Mouse (Mus musculus): ENCODE data around the gene Sf3b3. TPM values are rescaled to one million over a fixed set of nuclear protein-coding genes. Genes with fewer than 3 reads are reported as not detected.

Sf3b3 gene
- polyA plus RNA-seq, 1 experiment from 2014 or later = 187 TPM

DNA sequence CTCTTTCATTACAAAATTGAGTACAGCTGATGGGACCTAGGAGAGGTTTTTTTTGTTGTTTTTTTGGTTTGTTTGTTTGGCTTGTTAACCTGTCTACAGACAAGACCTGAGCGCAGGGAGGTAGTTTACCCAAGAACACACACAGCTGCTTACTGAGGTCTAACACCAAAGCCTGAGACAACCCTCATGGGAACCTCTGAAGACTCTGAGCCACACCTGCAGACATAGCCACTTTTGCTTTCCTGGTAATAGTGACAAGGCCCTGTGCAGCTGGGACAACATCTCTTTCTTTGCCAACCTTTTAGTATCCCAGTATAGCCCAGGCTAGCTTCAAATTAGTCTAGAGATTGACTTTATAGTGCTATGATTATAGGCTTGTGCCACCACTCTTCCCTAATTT is 40.4 kb downstream of the Sf3b3 start:
- Histone ChIP-seq H3K9me3 (ENCODE audit: control insufficient read depth, low read length) (no peaks in the 10 kb centered on the region), H3K27me3 (replicated peaks; ENCODE audit: control insufficient read depth, insufficient read depth, low read length) (no peaks in the 10 kb centered on the region), H3K4me1 (replicated peaks; ENCODE audit: control insufficient read depth, insufficient read depth, low read length) (no peaks in the 10 kb centered on the region), H3K9ac (ENCODE audit: low read depth, low read length) (no peak overlapping the region), H3K4me2 (no peak overlapping the region), H3K36me3 (ENCODE audit: control insufficient read depth, insufficient read depth, low read length) (peaks cover 17% of the 10 kb centered on the region), H3K27ac (ENCODE audit: low read depth, low read length) (no peak overlapping the region), H3K4me3 (ENCODE audit: low read depth, low read length) (no peak overlapping the region)
- ATAC-seq (replicated peaks; ENCODE audit: low FRiP score) = no peak
- 90% methylated on average over 1 of the region's 1 CpGs for WGBS
- DNase-seq (ENCODE audit: low spot score) = no peak

GRCm38 (mm10) chr8:110805669-110806068 is 40.9 kb downstream of the Sf3b3 start, which contains the start of gene Il34:
TSS of gene Il34 (minus strand) at chr8:110805924.
- H3K36me3 ChIP-seq (ENCODE audit: control insufficient read depth, insufficient read depth, low read length) = peaks cover 13% of the 10 kb centered on the region
- H3K27me3 ChIP-seq (replicated peaks; ENCODE audit: control insufficient read depth, insufficient read depth, low read length) = no peaks in the 10 kb centered on the region
- H3K27ac ChIP-seq (ENCODE audit: low read depth, low read length) = no peak within 1 kb of the TSS
- ATAC-seq (replicated peaks; ENCODE audit: low FRiP score) = no peak
- H3K4me3 ChIP-seq (ENCODE audit: low read depth, low read length) = no peak within 1 kb of the TSS
- H3K9me3 ChIP-seq (ENCODE audit: control insufficient read depth, low read length) = no peaks in the 10 kb centered on the region
- H3K4me2 ChIP-seq = no peak within 1 kb of the TSS
- no peaks in the 10 kb centered on the region for H3K4me1 ChIP-seq (replicated peaks; ENCODE audit: control insufficient read depth, insufficient read depth, low read length)
- H3K9ac ChIP-seq (ENCODE audit: low read depth, low read length) = no peak within 1 kb of the TSS
- no peak for DNase-seq (ENCODE audit: low spot score)
- 34% methylated on average over 12 of the region's 12 CpGs for WGBS

- ATAC-seq (replicated peaks; ENCODE audit: low FRiP score) (no peak), DNase-seq (ENCODE audit: low spot score) (no peak)
- Histone ChIP-seq H3K27me3 (replicated peaks; ENCODE audit: control insufficient read depth, insufficient read depth, low read length) (no peaks in the 10 kb centered on the region), H3K9me3 (ENCODE audit: control insufficient read depth, low read length) (no peaks in the 10 kb centered on the region), H3K27ac (ENCODE audit: low read depth, low read length) (no peak overlapping the region), H3K36me3 (ENCODE audit: control insufficient read depth, insufficient read depth, low read length) (peaks cover 7% of the 10 kb centered on the region; the same call in 1 of the 2 replicates), H3K4me1 (replicated peaks; ENCODE audit: control insufficient read depth, insufficient read depth, low read length) (no peaks in the 10 kb centered on the region), H3K4me3 (ENCODE audit: low read depth, low read length) (no peak overlapping the region), H3K4me2 (no peak overlapping the region), H3K9ac (ENCODE audit: low read depth, low read length) (no peak overlapping the region)
- WGBS = 58% methylated on average over 3 of the region's 3 CpGs
These were observed 41.6 kb downstream of the Sf3b3 start for GRCm38 (mm10) chr8:110804825-110805514.

GRCm38 (mm10) chr8:110803856-110804255 is 42.7 kb downstream of the Sf3b3 start:
- no peak overlapping the region for H3K4me2 ChIP-seq
- no peak overlapping the region for H3K9ac ChIP-seq (ENCODE audit: low read depth, low read length)
- H3K4me1 ChIP-seq (replicated peaks; ENCODE audit: control insufficient read depth, insufficient read depth, low read length) = no peaks in the 10 kb centered on the region
- no peak for ATAC-seq (replicated peaks; ENCODE audit: low FRiP score)
- no peaks in the 10 kb centered on the region for H3K36me3 ChIP-seq (ENCODE audit: control insufficient read depth, insufficient read depth, low read length)
- no peak for DNase-seq (ENCODE audit: low spot score)
- H3K27ac ChIP-seq (ENCODE audit: low read depth, low read length) = no peak overlapping the region
- H3K9me3 ChIP-seq (ENCODE audit: control insufficient read depth, low read length) = no peaks in the 10 kb centered on the region
- no peak overlapping the region for H3K4me3 ChIP-seq (ENCODE audit: low read depth, low read length)
- 85% methylated on average over 9 of the region's 9 CpGs for whole genome bisulfite sequencing
- no peaks in the 10 kb centered on the region for H3K27me3 ChIP-seq (replicated peaks; ENCODE audit: control insufficient read depth, insufficient read depth, low read length)

DNA sequence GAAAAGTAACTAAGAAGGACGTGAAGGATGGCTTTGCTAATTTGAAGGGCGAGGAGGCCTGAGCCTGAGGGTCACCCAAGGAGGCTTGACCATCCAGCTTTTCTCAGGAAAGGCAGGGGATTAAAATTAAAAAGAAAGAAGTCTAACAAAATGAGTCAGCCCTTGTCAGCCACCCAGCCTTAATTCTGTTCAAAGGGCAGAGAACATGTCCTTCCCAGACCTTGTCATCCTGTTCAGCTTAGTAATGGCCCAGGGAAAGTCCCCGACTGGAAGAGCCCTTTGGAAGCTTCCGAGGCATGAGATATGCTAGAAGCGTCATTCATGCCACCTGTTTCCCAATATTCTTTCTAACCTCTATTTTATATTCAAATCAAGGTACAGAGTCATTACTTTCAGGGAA is 43.6 kb downstream of the Sf3b3 start:
- H3K27me3 ChIP-seq (replicated peaks; ENCODE audit: control insufficient read depth, insufficient read depth, low read length) = no peaks in the 10 kb centered on the region
- no peak overlapping the region for H3K4me3 ChIP-seq (ENCODE audit: low read depth, low read length)
- 76% methylated on average over 5 of the region's 5 CpGs for WGBS
- no peak overlapping the region for H3K27ac ChIP-seq (ENCODE audit: low read depth, low read length)
- no peak overlapping the region for H3K4me2 ChIP-seq
- ATAC-seq (replicated peaks; ENCODE audit: low FRiP score) = no peak
- DNase-seq (ENCODE audit: low spot score) = no peak
- H3K9me3 ChIP-seq (ENCODE audit: control insufficient read depth, low read length) = no peaks in the 10 kb centered on the region
- H3K9ac ChIP-seq (ENCODE audit: low read depth, low read length) = no peak overlapping the region
- H3K4me1 ChIP-seq (replicated peaks; ENCODE audit: control insufficient read depth, insufficient read depth, low read length) = no peaks in the 10 kb centered on the region
- no peaks in the 10 kb centered on the region for H3K36me3 ChIP-seq (ENCODE audit: control insufficient read depth, insufficient read depth, low read length)

DNA sequence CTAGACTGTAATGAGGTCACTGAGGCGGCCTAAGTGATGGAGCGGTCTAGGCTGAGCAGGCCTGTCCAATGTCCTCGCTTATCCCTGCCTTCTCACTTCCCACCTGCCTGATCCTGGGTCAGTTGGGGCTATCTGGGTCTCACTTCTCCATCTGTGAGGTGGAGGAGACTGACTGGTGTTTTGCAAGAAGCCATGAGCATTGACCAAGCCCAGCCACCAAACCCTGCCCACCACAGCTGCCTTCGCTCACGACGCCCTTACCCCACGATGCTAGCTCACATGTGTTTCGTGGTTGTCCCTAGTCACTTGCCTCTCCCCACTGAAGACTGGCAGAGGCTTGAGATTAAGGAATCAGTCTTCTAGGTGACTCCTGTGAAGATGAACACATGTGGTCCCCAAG is 49.5 kb downstream of the Sf3b3 start:
- DNase-seq (ENCODE audit: low spot score) (no peak), ATAC-seq (replicated peaks; ENCODE audit: low FRiP score) (no peak)
- no peaks in the 10 kb centered on the region for H3K27me3 ChIP-seq (replicated peaks; ENCODE audit: control insufficient read depth, insufficient read depth, low read length)
- no peaks in the 10 kb centered on the region for H3K36me3 ChIP-seq (ENCODE audit: control insufficient read depth, insufficient read depth, low read length)
- no peaks in the 10 kb centered on the region for H3K9me3 ChIP-seq (ENCODE audit: control insufficient read depth, low read length)
- no peak overlapping the region for H3K9ac ChIP-seq (ENCODE audit: low read depth, low read length)
- H3K4me2 ChIP-seq = no peak overlapping the region
- H3K27ac ChIP-seq (ENCODE audit: low read depth, low read length) = no peak overlapping the region
- WGBS = 90% methylated on average over 8 of the region's 8 CpGs
- no peaks in the 10 kb centered on the region for H3K4me1 ChIP-seq (replicated peaks; ENCODE audit: control insufficient read depth, insufficient read depth, low read length)
- H3K4me3 ChIP-seq (ENCODE audit: low read depth, low read length) = no peak overlapping the region

DNA sequence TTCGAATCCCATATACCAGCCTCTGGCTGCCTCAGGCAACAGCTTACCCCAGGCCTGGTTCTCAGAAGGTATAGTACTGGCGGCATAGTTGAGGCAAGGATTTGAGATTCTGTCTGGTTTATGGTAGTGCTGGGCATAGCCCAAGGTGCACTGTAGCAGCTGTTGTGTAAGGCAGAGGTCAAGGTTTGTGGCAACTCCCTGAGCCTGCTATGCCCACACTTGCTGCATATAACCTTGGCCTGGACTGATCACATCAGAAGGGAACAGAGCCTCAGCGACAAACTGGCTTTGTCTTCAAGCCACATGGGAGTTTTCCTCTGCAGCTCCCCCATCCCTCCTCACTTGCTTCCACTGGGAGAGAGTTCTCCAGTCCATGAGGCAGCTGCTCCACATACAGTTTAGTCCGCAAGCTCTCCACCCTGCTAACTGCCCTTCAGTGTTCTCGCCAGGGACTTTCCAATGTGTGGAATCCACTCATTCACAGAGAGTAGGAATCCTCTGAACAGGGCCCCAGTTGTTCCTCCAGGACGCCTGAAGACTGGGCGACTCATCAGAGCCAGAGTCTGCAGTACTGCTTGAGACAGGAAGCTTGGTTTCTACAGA is 52.1 kb downstream of the Sf3b3 start:
- no peak for DNase-seq (ENCODE audit: low spot score)
- no peaks in the 10 kb centered on the region for H3K9me3 ChIP-seq (ENCODE audit: control insufficient read depth, low read length)
- WGBS = 82% methylated on average over 7 of the region's 7 CpGs
- H3K4me3 ChIP-seq (ENCODE audit: low read depth, low read length) = no peak overlapping the region
- no peak for ATAC-seq (replicated peaks; ENCODE audit: low FRiP score)
- H3K27me3 ChIP-seq (replicated peaks; ENCODE audit: control insufficient read depth, insufficient read depth, low read length) = no peaks in the 10 kb centered on the region
- H3K4me2 ChIP-seq = no peak overlapping the region
- H3K36me3 ChIP-seq (ENCODE audit: control insufficient read depth, insufficient read depth, low read length) = no peaks in the 10 kb centered on the region
- no peaks in the 10 kb centered on the region for H3K4me1 ChIP-seq (replicated peaks; ENCODE audit: control insufficient read depth, insufficient read depth, low read length)
- no peak overlapping the region for H3K9ac ChIP-seq (ENCODE audit: low read depth, low read length)
- H3K27ac ChIP-seq (ENCODE audit: low read depth, low read length) = no peak overlapping the region

DNA sequence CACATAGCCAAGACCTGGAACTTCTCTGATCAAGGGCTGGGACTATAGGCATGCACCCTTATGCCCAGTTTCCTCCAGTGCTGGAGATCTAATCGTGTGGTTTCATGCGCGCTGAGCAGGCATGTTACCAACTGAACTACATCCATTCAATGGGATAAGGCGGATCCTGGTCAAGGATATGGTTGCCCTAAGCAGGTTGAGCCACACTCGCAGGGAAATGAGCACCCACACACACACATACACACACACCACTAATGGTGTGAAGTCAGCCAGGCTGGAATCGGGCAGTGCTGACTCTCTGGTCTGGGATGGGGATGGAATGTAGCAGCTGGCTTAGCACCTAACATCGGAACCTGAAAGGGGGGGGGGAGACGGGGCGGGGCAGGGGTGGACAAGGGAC is 52.7 kb downstream of the Sf3b3 start:
- Histone ChIP-seq H3K9me3 (ENCODE audit: control insufficient read depth, low read length) (no peaks in the 10 kb centered on the region), H3K27ac (ENCODE audit: low read depth, low read length) (no peak overlapping the region), H3K9ac (ENCODE audit: low read depth, low read length) (no peak overlapping the region), H3K4me3 (ENCODE audit: low read depth, low read length) (no peak overlapping the region), H3K4me2 (no peak overlapping the region), H3K4me1 (replicated peaks; ENCODE audit: control insufficient read depth, insufficient read depth, low read length) (no peaks in the 10 kb centered on the region), H3K27me3 (replicated peaks; ENCODE audit: control insufficient read depth, insufficient read depth, low read length) (no peaks in the 10 kb centered on the region), H3K36me3 (ENCODE audit: control insufficient read depth, insufficient read depth, low read length) (no peaks in the 10 kb centered on the region)
- DNase-seq (ENCODE audit: low spot score) (no peak), ATAC-seq (replicated peaks; ENCODE audit: low FRiP score) (no peak)
- 83% methylated on average over 9 of the region's 9 CpGs for WGBS

DNA sequence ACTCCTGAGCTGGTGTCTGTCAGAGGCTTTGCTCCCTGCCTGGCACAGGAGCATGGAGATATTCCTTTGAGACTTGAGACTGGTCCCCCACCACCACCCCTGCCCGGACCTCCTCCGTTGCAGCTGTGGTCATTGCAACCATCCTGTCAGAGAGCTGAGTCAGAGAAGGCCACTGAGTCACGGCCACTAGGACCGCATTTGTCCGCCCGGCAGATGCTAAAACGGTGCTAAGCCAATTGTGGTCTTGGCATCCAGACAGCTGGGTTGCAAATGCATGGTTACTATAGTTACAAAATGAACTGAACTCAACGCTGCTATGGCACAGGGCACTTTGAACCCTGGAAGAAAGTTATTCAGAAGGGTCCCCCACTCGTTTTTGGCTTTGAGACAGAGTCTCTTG is 53.1 kb downstream of the Sf3b3 start:
- no peaks in the 10 kb centered on the region for H3K9me3 ChIP-seq (ENCODE audit: control insufficient read depth, low read length)
- H3K4me3 ChIP-seq (ENCODE audit: low read depth, low read length) = no peak overlapping the region
- DNase-seq (ENCODE audit: low spot score) (no peak), ATAC-seq (replicated peaks; ENCODE audit: low FRiP score) (no peak)
- no peak overlapping the region for H3K4me2 ChIP-seq
- 77% methylated on average over 9 of the region's 9 CpGs for WGBS
- no peaks in the 10 kb centered on the region for H3K36me3 ChIP-seq (ENCODE audit: control insufficient read depth, insufficient read depth, low read length)
- no peak overlapping the region for H3K27ac ChIP-seq (ENCODE audit: low read depth, low read length)
- no peaks in the 10 kb centered on the region for H3K4me1 ChIP-seq (replicated peaks; ENCODE audit: control insufficient read depth, insufficient read depth, low read length)
- no peak overlapping the region for H3K9ac ChIP-seq (ENCODE audit: low read depth, low read length)
- no peaks in the 10 kb centered on the region for H3K27me3 ChIP-seq (replicated peaks; ENCODE audit: control insufficient read depth, insufficient read depth, low read length)

All from liver, embryonic 11.5 days (tissue).